Mouse (Mus musculus) ES-Bruce4 (cell line): ENCODE data around the gene Entpd6.

Experiments
- CTCF ChIP-seq: IDR thresholded peaks from one replicate; pipeline ENCODE4 v1.8.1; 2011; ENCODE audit warnings: low read depth, low read length
- EP300 ChIP-seq: IDR thresholded peaks from 2 replicates; pipeline ENCODE4 v1.6.1; 2011; ENCODE audit warnings: low read depth, low read length; ENCODE audit not compliant: insufficient read depth
- POLR2A ChIP-seq: IDR thresholded peaks from one replicate; pipeline ENCODE4 v1.8.1; 2011; ENCODE audit warnings: low read length; ENCODE audit not compliant: insufficient read depth

GRCm38 (mm10) chr2:150737881-150738280 lies 11.0 kb upstream of the Entpd6 start:
- TF ChIP-seq CTCF = no peak
- TF ChIP-seq EP300 = no peak
- TF ChIP-seq POLR2A = no peak
